Mouse (Mus musculus): ENCODE measurements at regions not wholly inside any gene's neighbourhood (a gene's known extent, or its start where the extent isn't known, plus 50 kb on each side); places are given as distances from the start of the nearest gene placed in this dataset.

DNA sequence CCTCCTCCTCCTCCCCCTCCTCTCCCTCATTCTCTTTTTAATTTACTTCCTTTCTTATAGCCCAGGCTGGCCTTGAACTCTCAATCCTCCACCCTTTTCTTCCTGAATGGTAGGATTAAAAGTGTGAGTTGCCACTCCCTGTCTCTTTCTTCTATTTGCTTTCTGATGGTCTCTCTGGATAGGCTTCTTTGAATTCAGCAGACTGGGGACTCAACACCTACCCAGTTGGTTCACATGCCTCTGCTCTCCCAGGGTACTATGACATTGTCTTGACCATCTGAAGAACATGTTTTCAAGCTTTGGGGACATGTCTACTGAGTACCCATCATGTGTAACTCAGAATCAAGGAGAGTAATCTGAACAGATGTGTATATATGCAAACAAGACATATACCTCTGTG, 85.1 kb downstream of the Sall1 start:
- TF ChIP-seq CTCF (IDR thresholded peaks at IDR 0.05; ENCODE audit: insufficient read depth, low read length) = no peak
- TF ChIP-seq POLR2A (IDR thresholded peaks at IDR 0.05; ENCODE audit: borderline replicate concordance, extremely low read depth, low read depth, low read length) = no peak

Data from lung, adult 2 months (tissue).